Mouse (Mus musculus): ENCODE data around the gene Ptprj. TPM values are rescaled to one million over a fixed set of nuclear protein-coding genes. Genes with fewer than 3 reads are reported as not detected.

The Ptprj gene
- total and polyA plus RNA-seq, 3 experiments: 6.9 to 8.9 (median 7.3) TPM

DNA sequence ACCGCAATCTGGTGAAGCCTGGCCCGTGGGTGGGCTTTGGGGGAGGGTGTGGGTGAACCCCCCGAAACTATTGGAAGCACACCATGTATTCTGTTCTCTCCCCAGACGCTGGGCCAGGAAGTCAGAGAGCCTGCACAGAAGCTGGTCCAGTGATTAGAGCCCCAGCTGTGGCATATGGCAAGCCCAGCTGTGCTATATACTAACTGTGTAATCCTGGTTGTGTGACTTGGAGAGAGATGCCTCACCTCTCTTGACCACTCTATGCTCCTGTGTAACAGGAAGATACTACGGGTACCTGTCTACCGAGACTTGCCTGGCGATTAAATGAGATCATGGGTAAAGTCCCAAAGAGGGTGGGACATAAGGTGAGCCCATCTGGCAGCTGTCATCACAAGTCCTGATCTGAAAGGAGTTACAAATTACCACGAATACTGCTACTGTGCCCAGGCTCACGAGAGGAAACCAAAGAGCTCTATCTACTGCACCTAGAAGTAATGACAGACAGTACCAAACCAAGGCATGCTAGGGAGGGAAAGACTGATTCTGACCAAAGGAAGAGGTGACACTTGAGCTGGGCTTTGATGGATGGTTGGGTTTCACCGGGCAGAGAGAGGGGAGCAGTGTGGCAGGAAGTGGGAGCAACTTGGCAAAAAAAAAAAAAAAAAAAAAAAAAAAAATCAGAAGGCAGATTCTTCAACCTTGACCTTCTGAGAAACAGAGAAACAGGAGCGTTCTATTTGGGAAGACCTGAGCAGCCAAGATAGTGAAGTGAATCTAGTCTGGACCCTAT is 754 bp upstream of the Ptprj start:
- Histone ChIP-seq H3K36me3 (replicated peaks in 1 of 2; ENCODE audit: control insufficient read depth in 1 of 2, insufficient read depth in 1 of 2, low read length in 1 of 2) (no peaks in the 10 kb centered on the region), H3K4me3 (replicated peaks in 1 of 3; ENCODE audit: low read depth in 2 of 3, low read length in 2 of 3, poor library complexity in 1 of 3) (peak overlapping the region; percentile 31 to 93 (median 86)), H3K9ac (ENCODE audit: insufficient read depth, low read depth) (no peak overlapping the region; the same call in 1 of the 2 replicates), H3K27ac (ENCODE audit: insufficient read depth, low read depth) (no peak overlapping the region), H3K27me3 (replicated peaks) (no peaks in the 10 kb centered on the region), H3K9me3 (replicated peaks; ENCODE audit: low read length) (peaks cover 4% of the 10 kb centered on the region), H3K4me2 (ENCODE audit: insufficient read depth, low read depth, poor library complexity, severe bottlenecking) (peak overlapping the region; percentile 57), H3K4me1 (ENCODE audit: control insufficient read depth in 1 of 2, insufficient read depth in 2 of 2) (peaks cover 22 to 62% of the 10 kb centered on the region in 2 experiments), H3K79me2 (replicated peaks; ENCODE audit: control insufficient read depth, extremely low read depth, insufficient read depth, poor library complexity, severe bottlenecking) (peaks cover 33% of the 10 kb centered on the region)
- in situ Hi-C loops (cut with MboI; ENCODE audit: low pct_ligation_motif_present, low pct_unique_long_range_greater_than_20kb, low sequenced_read_pairs) (loop anchor here (10.0 kb wide), 1 partner anchor 94 kb away; the partner anchor contains the start of gene Nup160), dilution Hi-C loops (cut with MboI; ENCODE audit: extremely low pct_ligation_motif_present, extremely low pct_unique_long_range_greater_than_20kb, low sequenced_read_pairs) (no loop called here)
- peak; percentile 65 for DNase-seq (ENCODE audit: extremely low read depth)
- no peak for TF ChIP-seq CHD2 (IDR thresholded peaks at IDR 0.05; ENCODE audit: low read length)
- peak; percentile 91 for TF ChIP-seq ZNF384 (IDR thresholded peaks at IDR 0.05; ENCODE audit: low read depth, low read length)
- TF ChIP-seq SIN3A (IDR thresholded peaks at IDR 0.05; ENCODE audit: low read length): 0 out of 2 replicates have a peak, but pooled peaks have one; percentile 39
- no peak; the same call in 1 of the 2 replicates for TF ChIP-seq SMC3 (IDR thresholded peaks at IDR 0.05; ENCODE audit: low read depth, low read length)
- peak; percentile 27; the same call in 1 of the 2 replicates for TF ChIP-seq TCF12 (IDR thresholded peaks at IDR 0.05; ENCODE audit: low read depth, low read length)
- no peak for TF ChIP-seq TBP (conservative IDR thresholded peaks at IDR 0.05; ENCODE audit: low read depth, low read length)
- TF ChIP-seq BHLHE40 (IDR thresholded peaks at IDR 0.05; ENCODE audit: low read depth, low read length): peak; percentile 58; the same call in 1 of the 2 replicates
- no peak for TF ChIP-seq ELF1 (IDR thresholded peaks at IDR 0.05; ENCODE audit: low read depth, low read length)

DNA sequence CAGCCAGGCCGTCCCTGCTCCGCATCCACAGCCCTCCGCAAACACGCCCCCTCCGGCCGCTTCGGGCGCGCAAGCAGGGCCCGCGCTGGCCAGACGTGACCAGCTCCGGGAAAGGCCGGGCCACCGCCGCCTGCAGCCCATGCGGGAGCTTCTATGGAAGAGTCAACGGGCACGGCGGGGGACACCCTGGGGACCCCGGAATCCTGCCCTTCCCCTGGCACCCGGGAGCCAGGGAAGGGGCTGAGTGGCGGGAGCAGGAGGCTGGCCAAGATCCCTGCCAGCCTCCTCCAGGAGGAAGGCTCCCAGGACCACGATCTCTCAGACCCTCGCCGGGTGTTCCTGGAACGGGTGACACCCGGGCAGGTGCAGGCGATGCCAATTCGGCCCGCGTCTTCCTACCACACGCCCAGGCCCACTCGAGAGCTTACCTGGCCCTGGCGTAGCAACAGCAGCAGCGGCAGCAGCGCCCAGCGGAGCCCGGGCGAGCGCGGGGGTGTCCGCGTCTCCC is 665 bp downstream of the Ptprj start:
- peak overlapping the region; percentile 87 for H3K4me2 ChIP-seq (ENCODE audit: insufficient read depth, low read depth, poor library complexity, severe bottlenecking)
- no peaks in the 10 kb centered on the region for H3K27me3 ChIP-seq (replicated peaks)
- DNase-seq (ENCODE audit: extremely low read depth): no peak
- peaks cover 42% of the 10 kb centered on the region for H3K79me2 ChIP-seq (replicated peaks; ENCODE audit: control insufficient read depth, extremely low read depth, insufficient read depth, poor library complexity, severe bottlenecking)
- H3K4me1 ChIP-seq (ENCODE audit: control insufficient read depth in 1 of 2, insufficient read depth in 2 of 2): peaks cover 22 to 76% of the 10 kb centered on the region in 2 experiments
- no peaks in the 10 kb centered on the region for H3K36me3 ChIP-seq (replicated peaks in 1 of 2; ENCODE audit: control insufficient read depth in 1 of 2, insufficient read depth in 1 of 2, low read length in 1 of 2)
- TF ChIP-seq SIN3A (IDR thresholded peaks at IDR 0.05; ENCODE audit: low read length) (peak; percentile 38; the same call in 1 of the 2 replicates), CTCF (conservative IDR thresholded peaks at IDR 0.05 in 1 of 2, IDR thresholded peaks at IDR 0.05 in 1 of 2; ENCODE audit: low read depth in 2 of 2, low read length in 2 of 2) (peak in 1 of 2 experiments; percentile 27; a peak in 2 of 4 replicates), TCF12 (IDR thresholded peaks at IDR 0.05; ENCODE audit: low read depth, low read length) (no peak), NELFE (IDR thresholded peaks at IDR 0.05; ENCODE audit: low read depth, low read length) (0 out of 2 replicates have a peak, but pooled peaks have one; percentile 17), MAZ (IDR thresholded peaks at IDR 0.05; ENCODE audit: low read depth, low read length) (0 out of 2 replicates have a peak, but pooled peaks have one; percentile 9), MYC (IDR thresholded peaks at IDR 0.05; ENCODE audit: low read depth, low read length) (0 out of 2 replicates have a peak, but pooled peaks have one; percentile 8), EP300 (IDR thresholded peaks at IDR 0.05; ENCODE audit: low read length) (no peak), KAT2A (IDR thresholded peaks at IDR 0.05; ENCODE audit: insufficient replicate concordance, low read length) (0 out of 2 replicates have a peak, but pooled peaks have one; percentile 17), MXI1 (IDR thresholded peaks at IDR 0.05; ENCODE audit: low read depth, low read length) (peak; percentile 72)
- no peaks in the 10 kb centered on the region for H3K9me3 ChIP-seq (replicated peaks; ENCODE audit: low read length)
- in situ Hi-C loops (cut with MboI; ENCODE audit: low pct_ligation_motif_present, low pct_unique_long_range_greater_than_20kb, low sequenced_read_pairs) (loop anchor here (10.0 kb wide), 1 partner anchor 95 kb away; the partner anchor contains the start of gene Nup160), dilution Hi-C loops (cut with MboI; ENCODE audit: extremely low pct_ligation_motif_present, extremely low pct_unique_long_range_greater_than_20kb, low sequenced_read_pairs) (no loop called here)
- H3K4me3 ChIP-seq (replicated peaks in 1 of 3; ENCODE audit: low read depth in 2 of 3, low read length in 2 of 3, poor library complexity in 1 of 3): peak overlapping the region; percentile 68 to 93 (median 86)
- peak overlapping the region; percentile 44 for H3K27ac ChIP-seq (ENCODE audit: insufficient read depth, low read depth)
- peak overlapping the region; percentile 81 for H3K9ac ChIP-seq (ENCODE audit: insufficient read depth, low read depth)

Data from CH12.LX (cell line).